Mouse (Mus musculus): ENCODE measurements around the gene Iqcf1. TPM values are rescaled to one million over a fixed set of nuclear protein-coding genes. Genes with fewer than 3 reads are reported as not detected.

Iqcf1 gene
- total and polyA plus RNA-seq, 3 experiments: not detected

GRCm38 (mm10) chr9:106456325-106457162, 43.2 kb upstream of the Iqcf1 start:
- H3K27me3 ChIP-seq (replicated peaks): no peaks in the 10 kb centered on the region
- H3K79me2 ChIP-seq (replicated peaks; ENCODE audit: control insufficient read depth, extremely low read depth, insufficient read depth, poor library complexity, severe bottlenecking): no peaks in the 10 kb centered on the region
- H3K9ac ChIP-seq (ENCODE audit: insufficient read depth, low read depth): no peak overlapping the region
- peaks cover 10 to 52% of the 10 kb centered on the region in 2 experiments for H3K36me3 ChIP-seq (replicated peaks in 1 of 2; ENCODE audit: control insufficient read depth in 1 of 2, insufficient read depth in 1 of 2, low read length in 1 of 2)
- H3K4me1 ChIP-seq (ENCODE audit: control insufficient read depth in 1 of 2, insufficient read depth in 2 of 2): peaks cover 27 to 63% of the 10 kb centered on the region in 2 experiments
- DNase-seq (ENCODE audit: extremely low read depth): no peak
- no peak overlapping the region for H3K4me3 ChIP-seq (replicated peaks in 1 of 3; ENCODE audit: low read depth in 2 of 3, low read length in 2 of 3, poor library complexity in 1 of 3)
- H3K9me3 ChIP-seq (replicated peaks; ENCODE audit: low read length): no peaks in the 10 kb centered on the region
- no peak overlapping the region for H3K4me2 ChIP-seq (ENCODE audit: insufficient read depth, low read depth, poor library complexity, severe bottlenecking)
- H3K27ac ChIP-seq (ENCODE audit: insufficient read depth, low read depth): no peak overlapping the region
- in situ Hi-C loops (cut with MboI; ENCODE audit: low pct_ligation_motif_present, low pct_unique_long_range_greater_than_20kb, low sequenced_read_pairs): no loop called here
- dilution Hi-C loops (cut with MboI; ENCODE audit: extremely low pct_ligation_motif_present, extremely low pct_unique_long_range_greater_than_20kb, low sequenced_read_pairs): no loop called here
- TF ChIP-seq MAZ (IDR thresholded peaks at IDR 0.05; ENCODE audit: low read depth, low read length) (no peak), NRF1 (IDR thresholded peaks at IDR 0.05; ENCODE audit: low read depth, low read length) (no peak), ETS1 (conservative IDR thresholded peaks at IDR 0.05; ENCODE audit: low read depth, low read length) (no peak), ELF1 (IDR thresholded peaks at IDR 0.05; ENCODE audit: low read depth, low read length) (no peak), MAFK (IDR thresholded peaks at IDR 0.05; ENCODE audit: insufficient replicate concordance, low read length) (no peak), ZKSCAN1 (IDR thresholded peaks at IDR 0.05; ENCODE audit: borderline replicate concordance, low read depth, low read length) (no peak), ZMIZ1 (IDR thresholded peaks at IDR 0.05; ENCODE audit: low read depth, low read length) (no peak), UBTF (IDR thresholded peaks at IDR 0.05; ENCODE audit: low read depth, low read length) (no peak), IRF4 (IDR thresholded peaks at IDR 0.05; ENCODE audit: low read depth, low read length) (no peak), GABPA (IDR thresholded peaks at IDR 0.05; ENCODE audit: insufficient replicate concordance, low read depth, low read length) (no peak), NELFE (IDR thresholded peaks at IDR 0.05; ENCODE audit: low read depth, low read length) (no peak), SIN3A (IDR thresholded peaks at IDR 0.05; ENCODE audit: low read length) (no peak), RCOR1 (conservative IDR thresholded peaks at IDR 0.05; ENCODE audit: low read depth, low read length) (no peak), CHD2 (IDR thresholded peaks at IDR 0.05; ENCODE audit: low read length) (no peak)

- no peaks in the 10 kb centered on the region for H3K79me2 ChIP-seq (replicated peaks; ENCODE audit: control insufficient read depth, extremely low read depth, insufficient read depth, poor library complexity, severe bottlenecking)
- no peak overlapping the region for H3K27ac ChIP-seq (ENCODE audit: insufficient read depth, low read depth)
- peaks cover 15 to 52% of the 10 kb centered on the region in 2 experiments for H3K36me3 ChIP-seq (replicated peaks in 1 of 2; ENCODE audit: control insufficient read depth in 1 of 2, insufficient read depth in 1 of 2, low read length in 1 of 2)
- dilution Hi-C loops (cut with MboI; ENCODE audit: extremely low pct_ligation_motif_present, extremely low pct_unique_long_range_greater_than_20kb, low sequenced_read_pairs): no loop called here
- no peak overlapping the region for H3K9ac ChIP-seq (ENCODE audit: insufficient read depth, low read depth)
- no peaks in the 10 kb centered on the region for H3K27me3 ChIP-seq (replicated peaks)
- no peak overlapping the region for H3K4me2 ChIP-seq (ENCODE audit: insufficient read depth, low read depth, poor library complexity, severe bottlenecking)
- TF ChIP-seq E2F4 (IDR thresholded peaks at IDR 0.05; ENCODE audit: insufficient replicate concordance, low read depth, low read length): no peak
- in situ Hi-C loops (cut with MboI; ENCODE audit: low pct_ligation_motif_present, low pct_unique_long_range_greater_than_20kb, low sequenced_read_pairs): no loop called here
- peaks cover 27 to 57% of the 10 kb centered on the region in 2 experiments for H3K4me1 ChIP-seq (ENCODE audit: control insufficient read depth in 1 of 2, insufficient read depth in 2 of 2)
- no peak for DNase-seq (ENCODE audit: extremely low read depth)
- H3K4me3 ChIP-seq (replicated peaks in 1 of 3; ENCODE audit: low read depth in 2 of 3, low read length in 2 of 3, poor library complexity in 1 of 3): no peak overlapping the region
- no peaks in the 10 kb centered on the region for H3K9me3 ChIP-seq (replicated peaks; ENCODE audit: low read length)
Measured at GRCm38 (mm10) chr9:106457163-106457559, 42.6 kb upstream of the Iqcf1 start.
